Mouse (Mus musculus) kidney, postnatal 0 days (tissue): ENCODE measurements around the gene Itk. TPM values are rescaled to one million over a fixed set of nuclear protein-coding genes. Genes with fewer than 3 reads are reported as not detected.

Source experiments
- ATAC-seq: fragments of 200-750 bp; cut with Nextera tagmentation; replicated peaks from 2 replicates; pipeline ENCODE4 v1.8.0; 2017; ENCODE audit warnings: low read depth, moderate number of reproducible peaks, moderate TSS enrichment, moderate library complexity; ENCODE audit not compliant: low FRiP score
- DNase-seq: peaks from one replicate; pipeline ENCODE4 v3.0.0-alpha.2; 2016; ENCODE audit warnings: low spot score
- H3K27ac ChIP-seq: fragments of 300-500 bp; sonication (generic); 2 replicates; pipeline ENCODE4 v1.5.1; 2014; ENCODE audit warnings: mild to moderate bottlenecking
- H3K27me3 ChIP-seq: fragments of 300-500 bp; sonication (generic); 2 replicates; pipeline ENCODE4 v1.6.1; 2014; ENCODE audit warnings: low read length, mixed read lengths; ENCODE audit not compliant: insufficient read depth
- H3K36me3 ChIP-seq: fragments of 300-500 bp; sonication (generic); 2 replicates; pipeline ENCODE4 v1.6.1; 2014; ENCODE audit warnings: low read length, mixed read lengths; ENCODE audit not compliant: insufficient read depth
- H3K4me1 ChIP-seq: fragments of 300-500 bp; sonication (generic); replicated peaks from 2 replicates; pipeline ENCODE4 v1.6.1; 2014; ENCODE audit warnings: antibody characterized with exemption, low read length, mixed read lengths; ENCODE audit not compliant: insufficient read depth
- H3K4me2 ChIP-seq: fragments of 300-500 bp; sonication (generic); 2 replicates; pipeline ENCODE4 v1.6.1; 2014; ENCODE audit warnings: mild to moderate bottlenecking, low read length, moderate library complexity, mixed read lengths
- H3K4me3 ChIP-seq: fragments of 300-500 bp; sonication (generic); replicated peaks from 2 replicates; pipeline ENCODE4 v1.5.1; 2014; ENCODE audit warnings: low read depth, low read length
- H3K9ac ChIP-seq: fragments of 300-500 bp; sonication (generic); 2 replicates; pipeline ENCODE4 v1.6.1; 2014; ENCODE audit warnings: low read depth, low read length
- H3K9me3 ChIP-seq: fragments of 300-500 bp; sonication (generic); replicated peaks from 2 replicates; pipeline ENCODE4 v1.6.1; 2016; ENCODE audit warnings: low read length, inconsistent platforms, mixed read lengths
- CTCF ChIP-seq: IDR thresholded peaks from 2 replicates; pipeline ENCODE4 v1.5.1; 2016; ENCODE audit warnings: antibody characterized with exemption, low read depth, mild to moderate bottlenecking, moderate library complexity
- WGBS: fragments of 180-500 bp; shearing (Covaris S2); extraction: QIAGEN DNeasy Blood & Tissue Kit; methylation state at CpG from one replicate; pipeline ENCODE4 v1.1.7; 2014; 5-methylcytosine and 5-hydroxymethylcytosine counted together
- polyA plus RNA-seq: library from polyadenylated mRNA; unstranded; fragments of >200 nt; fragmentation: Nextera tagmentation; extraction: Ambion mirVana; gene quantifications from 2 replicates; pipeline ENCODE4 v1.2.1, GENCODE M21; 2015

Gene Itk
- polyA plus RNA-seq, 1 experiment from 2014 or later, result 0.05 TPM

- WGBS, result 68% methylated on average over 9 of the region's 9 CpGs
Observed at GRCm38 (mm10) chr11:46305881-46306520, 83.3 kb downstream of the Itk start.

GRCm38 (mm10) chr11:46304864-46305710 is 84.2 kb downstream of the Itk start:
- Histone ChIP-seq H3K9ac (no peak overlapping the region), H3K27me3 (no peaks in the 10 kb centered on the region), H3K27ac (no peak overlapping the region), H3K4me2 (no peak overlapping the region), H3K9me3 (no peaks in the 10 kb centered on the region), H3K36me3 (no peaks in the 10 kb centered on the region), H3K4me1 (no peaks in the 10 kb centered on the region), H3K4me3 (no peak overlapping the region)
- WGBS, result 84% methylated on average over 9 of the region's 9 CpGs
- TF ChIP-seq CTCF, result no peak
- ATAC-seq (no peak), DNase-seq (no peak)

More at GRCm38 (mm10) chr11:46305881-46306520, 83.3 kb downstream of the Itk start:
- DNase-seq, result no peak
- H3K9me3 ChIP-seq, result no peaks in the 10 kb centered on the region
- H3K4me2 ChIP-seq, result no peak overlapping the region
- H3K4me3 ChIP-seq, result no peak overlapping the region
- no peak overlapping the region for H3K9ac ChIP-seq
- no peak for ATAC-seq
- no peaks in the 10 kb centered on the region for H3K4me1 ChIP-seq
- no peaks in the 10 kb centered on the region for H3K27me3 ChIP-seq
- no peak overlapping the region for H3K27ac ChIP-seq
- no peaks in the 10 kb centered on the region for H3K36me3 ChIP-seq
- no peak for TF ChIP-seq CTCF

- Histone ChIP-seq H3K9me3 (no peaks in the 10 kb centered on the region), H3K9ac (no peak overlapping the region), H3K36me3 (no peaks in the 10 kb centered on the region), H3K4me3 (no peak overlapping the region), H3K4me1 (0 out of 2 replicates have a peak, but pooled peaks cover 3% of the 10 kb centered on the region), H3K27me3 (no peaks in the 10 kb centered on the region), H3K4me2 (no peak overlapping the region), H3K27ac (no peak overlapping the region)
- ATAC-seq (no peak), DNase-seq (no peak)
- WGBS, result 73% methylated on average over 10 of the region's 10 CpGs
- TF ChIP-seq CTCF, result no peak
Observed at GRCm38 (mm10) chr11:46304093-46304492, 85.2 kb downstream of the Itk start.

- 81% methylated on average over 9 of the region's 9 CpGs for WGBS
- Histone ChIP-seq H3K4me2 (no peak overlapping the region), H3K4me3 (no peak overlapping the region), H3K9me3 (no peaks in the 10 kb centered on the region), H3K36me3 (no peaks in the 10 kb centered on the region), H3K4me1 (0 out of 2 replicates have a peak, but pooled peaks cover 10% of the 10 kb centered on the region), H3K27ac (no peak overlapping the region), H3K9ac (no peak overlapping the region), H3K27me3 (no peaks in the 10 kb centered on the region)
- no peak for ATAC-seq
- DNase-seq, result no peak
- TF ChIP-seq CTCF, result no peak
Observed at GRCm38 (mm10) chr11:46302471-46302870, 86.8 kb downstream of the Itk start.

- WGBS, result 91% methylated on average over 23 of the region's 23 CpGs
- DNase-seq (no peak), ATAC-seq (no peak)
- Histone ChIP-seq H3K4me2 (no peak overlapping the region), H3K27ac (no peak overlapping the region), H3K9ac (no peak overlapping the region), H3K4me3 (no peak overlapping the region), H3K27me3 (no peaks in the 10 kb centered on the region), H3K4me1 (0 out of 2 replicates have a peak, but pooled peaks cover 10% of the 10 kb centered on the region), H3K9me3 (no peaks in the 10 kb centered on the region), H3K36me3 (no peaks in the 10 kb centered on the region)
- TF ChIP-seq CTCF, result no peak
Observed at GRCm38 (mm10) chr11:46301579-46302248, 87.6 kb downstream of the Itk start.

- Histone ChIP-seq H3K4me1 (0 out of 2 replicates have a peak, but pooled peaks cover 10% of the 10 kb centered on the region), H3K4me3 (no peak overlapping the region), H3K27me3 (no peaks in the 10 kb centered on the region), H3K9ac (no peak overlapping the region), H3K36me3 (no peaks in the 10 kb centered on the region), H3K4me2 (no peak overlapping the region), H3K9me3 (no peaks in the 10 kb centered on the region), H3K27ac (no peak overlapping the region)
- no peak for TF ChIP-seq CTCF
- 77% methylated on average over 6 of the region's 6 CpGs for WGBS
- no peak for ATAC-seq
- DNase-seq, result no peak
Observed at GRCm38 (mm10) chr11:46299901-46300300, 89.4 kb downstream of the Itk start.
